Mouse (Mus musculus): Measurements from ENCODE around the gene Apol11b. TPM values are rescaled to one million over a fixed set of nuclear protein-coding genes. Genes with fewer than 3 reads are reported as not detected.
"Not testable (repeated sequence)": the region's sequence is repeated elsewhere in the genome, so short reads cannot be mapped to it uniquely, and the experiment has no call there.

The Apol11b gene
- not detected in 2 replicates for polyA plus RNA-seq (2016; fragmentation: Nextera tagmentation; extraction: Ambion mirVana)

- not testable (repeated sequence) for H3K4me3 ChIP-seq; DNase-seq (ENCODE audit: low spot score)
- WGBS, result 74% methylated on average over 2 of the region's 2 CpGs
Measured at GRCm38 (mm10) chr15:77643176-77643575, at the start of gene Apol11b. Apol11b (minus strand) TSS chr15:77643286.

DNA sequence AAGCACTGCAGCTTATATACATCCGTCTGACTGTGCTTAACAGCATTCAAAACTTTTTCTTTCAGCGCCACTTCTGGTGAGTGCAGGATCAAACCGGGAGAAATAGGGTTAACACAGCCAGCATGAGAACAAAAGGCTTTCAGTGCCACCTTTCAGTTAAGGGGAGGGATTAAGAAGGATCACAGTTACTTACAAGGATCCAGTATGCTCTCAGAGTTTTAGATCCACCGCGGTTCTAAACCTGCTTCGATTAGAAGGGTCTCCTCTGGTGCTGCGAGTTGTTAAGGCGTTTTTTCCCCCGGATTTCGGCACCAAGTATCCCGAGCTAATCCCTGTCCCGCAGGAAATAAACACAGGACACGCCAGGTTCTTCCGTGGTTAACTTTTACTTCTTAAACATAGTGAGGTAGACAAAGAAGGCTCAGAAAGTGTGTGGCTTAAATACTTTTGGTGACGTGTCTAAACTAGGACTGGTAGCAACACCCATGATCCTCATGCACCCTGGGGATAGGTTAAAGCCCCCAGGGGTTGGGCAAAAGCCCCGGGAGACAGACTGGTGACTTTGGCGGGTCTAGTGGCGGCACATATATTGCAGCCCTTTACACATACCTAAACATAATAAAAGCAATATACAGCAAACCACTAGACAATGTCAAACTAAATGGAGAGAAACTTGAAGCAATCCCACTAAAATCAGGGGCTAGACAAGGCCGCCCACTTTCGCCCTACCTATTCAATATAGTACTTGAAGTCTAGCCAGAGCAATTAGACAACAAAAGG, 48.6 kb upstream of the Apol11b start:
- Histone ChIP-seq H3K27ac (peak overlapping the region; percentile 79), H3K4me3 (peak overlapping the region; percentile 46)
- H3K27me3 ChIP-seq (ENCODE audit: low read depth, poor library complexity, severe bottlenecking); H3K9me3 ChIP-seq (replicated peaks); H3K4me1 ChIP-seq; H3K36me3 ChIP-seq: not testable (repeated sequence)
- peak; percentile 44 for DNase-seq (ENCODE audit: low spot score)
- 7% methylated on average over 20 of the region's 20 CpGs for WGBS

More at GRCm38 (mm10) chr15:77643176-77643575, at the start of gene Apol11b:
- H3K9me3 ChIP-seq (replicated peaks); H3K27me3 ChIP-seq (ENCODE audit: low read depth, poor library complexity, severe bottlenecking); H3K4me1 ChIP-seq; H3K27ac ChIP-seq; H3K36me3 ChIP-seq: not testable (repeated sequence)

DNA sequence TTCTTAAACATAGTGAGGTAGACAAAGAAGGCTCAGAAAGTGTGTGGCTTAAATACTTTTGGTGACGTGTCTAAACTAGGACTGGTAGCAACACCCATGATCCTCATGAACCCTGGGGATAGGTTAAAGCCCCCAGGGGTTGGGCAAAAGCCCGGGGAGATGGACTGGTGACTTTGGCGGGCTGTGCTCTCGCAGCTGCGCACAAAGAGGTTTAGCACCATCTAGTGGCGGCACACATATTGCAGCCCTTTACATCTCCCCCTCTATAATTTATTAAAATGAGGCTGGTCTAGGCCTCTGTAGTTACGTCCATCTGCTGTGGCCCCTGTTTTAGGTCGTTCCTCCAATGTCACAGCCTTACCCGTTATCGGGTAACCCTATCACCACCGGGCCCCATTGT, 40.9 kb upstream of the Apol11b start:
- H3K4me3 ChIP-seq, result not testable (repeated sequence)
- WGBS, result 19% methylated on average over 11 of the region's 11 CpGs

DNA sequence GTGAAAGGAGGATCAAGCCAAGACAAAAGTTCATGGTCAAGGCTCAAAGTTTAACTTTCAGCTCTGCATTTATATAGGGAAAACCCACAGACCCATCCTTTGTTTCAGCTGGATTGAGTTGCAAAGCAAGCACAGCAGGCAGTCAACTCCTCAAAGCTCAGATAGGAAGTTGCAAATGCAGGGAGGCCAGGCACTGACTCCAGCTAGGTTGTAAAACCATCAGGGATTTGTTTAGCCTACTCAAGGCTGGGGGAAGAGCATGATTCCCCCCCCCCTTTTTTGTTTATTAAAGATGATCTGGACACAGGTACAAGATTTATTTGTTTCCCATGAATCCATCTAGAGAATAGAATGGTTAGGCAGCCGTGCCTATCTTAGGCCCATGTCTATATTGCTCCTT, 31.0 kb upstream of the Apol11b start:
- not testable (repeated sequence) for H3K27ac ChIP-seq; DNase-seq (ENCODE audit: low spot score); H3K9me3 ChIP-seq (replicated peaks); H3K27me3 ChIP-seq (ENCODE audit: low read depth, poor library complexity, severe bottlenecking); H3K4me1 ChIP-seq; H3K4me3 ChIP-seq; H3K36me3 ChIP-seq
- 60% methylated on average over 1 of the region's 1 CpGs for WGBS

More for the DNA sequence above, 40.9 kb upstream of the Apol11b start:
- peak; percentile 51 for DNase-seq (ENCODE audit: low spot score)
- not testable (repeated sequence) for H3K27me3 ChIP-seq (ENCODE audit: low read depth, poor library complexity, severe bottlenecking); H3K9me3 ChIP-seq (replicated peaks); H3K4me1 ChIP-seq; H3K27ac ChIP-seq; H3K36me3 ChIP-seq

DNA sequence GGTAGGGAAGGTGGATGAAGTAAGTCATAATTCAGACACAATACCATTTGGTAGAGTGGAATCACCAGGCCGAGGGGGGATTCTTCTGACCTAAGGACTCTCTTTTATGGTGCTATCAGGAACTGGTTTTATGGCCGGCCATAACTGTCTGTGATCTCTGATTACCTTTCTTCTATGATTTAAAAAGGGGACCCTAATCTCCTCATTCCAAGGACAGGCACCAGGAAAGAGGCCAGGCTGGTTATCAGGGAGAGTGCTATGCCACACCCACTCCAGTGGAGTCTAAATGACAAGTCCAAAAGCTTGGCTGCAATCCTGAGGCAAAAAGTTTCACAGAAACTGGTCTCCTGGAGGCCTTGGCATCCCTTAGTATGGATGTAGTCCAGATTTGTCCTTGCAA, 18.8 kb upstream of the Apol11b start:
- not testable (repeated sequence) for H3K4me3 ChIP-seq; DNase-seq (ENCODE audit: low spot score); H3K36me3 ChIP-seq; H3K9me3 ChIP-seq (replicated peaks); H3K27me3 ChIP-seq (ENCODE audit: low read depth, poor library complexity, severe bottlenecking); H3K4me1 ChIP-seq; H3K27ac ChIP-seq
- WGBS, result 64% methylated on average over 2 of the region's 2 CpGs

GRCm38 (mm10) chr15:77659773-77660172, 16.7 kb upstream of the Apol11b start:
- not testable (repeated sequence) for H3K4me1 ChIP-seq; H3K27me3 ChIP-seq (ENCODE audit: low read depth, poor library complexity, severe bottlenecking); H3K4me3 ChIP-seq; H3K9me3 ChIP-seq (replicated peaks); DNase-seq (ENCODE audit: low spot score); H3K27ac ChIP-seq; H3K36me3 ChIP-seq
- 83% methylated on average over 1 of the region's 1 CpGs for WGBS

GRCm38 (mm10) chr15:77651143-77651542, 8.1 kb upstream of the Apol11b start:
- H3K9me3 ChIP-seq (replicated peaks); H3K4me1 ChIP-seq; H3K4me3 ChIP-seq; H3K27ac ChIP-seq; H3K36me3 ChIP-seq; H3K27me3 ChIP-seq (ENCODE audit: low read depth, poor library complexity, severe bottlenecking); DNase-seq (ENCODE audit: low spot score): not testable (repeated sequence)

DNA sequence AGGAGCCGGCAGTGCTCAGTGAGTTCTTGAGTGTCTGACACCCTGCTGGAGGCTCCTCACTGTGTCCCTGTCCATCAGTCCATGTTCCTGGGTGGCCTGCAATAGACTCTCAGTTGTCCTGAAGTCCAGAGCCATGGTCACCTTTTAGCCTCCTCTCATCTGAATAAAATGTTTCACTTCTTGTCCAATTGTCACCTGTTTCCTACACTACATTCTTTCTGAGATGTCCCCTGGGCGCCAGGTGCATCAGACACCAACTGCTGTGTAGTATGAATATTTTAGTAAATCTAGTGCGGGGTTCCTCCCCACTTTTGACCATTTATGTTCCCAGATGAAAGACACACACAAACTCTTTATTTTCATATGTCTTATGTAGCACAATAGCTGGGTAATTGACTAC, 13.3 kb downstream of the Apol11b start:
- WGBS, result 76% methylated on average over 3 of the region's 3 CpGs
- not testable (repeated sequence) for H3K27me3 ChIP-seq (ENCODE audit: low read depth, poor library complexity, severe bottlenecking); H3K27ac ChIP-seq; H3K36me3 ChIP-seq; DNase-seq (ENCODE audit: low spot score); H3K4me1 ChIP-seq; H3K9me3 ChIP-seq (replicated peaks); H3K4me3 ChIP-seq

- not testable (repeated sequence) for H3K27me3 ChIP-seq (ENCODE audit: low read depth, poor library complexity, severe bottlenecking); DNase-seq (ENCODE audit: low spot score); H3K36me3 ChIP-seq; H3K4me3 ChIP-seq; H3K9me3 ChIP-seq (replicated peaks); H3K4me1 ChIP-seq; H3K27ac ChIP-seq
- WGBS, result 63% methylated on average over 9 of the region's 9 CpGs
Measured at GRCm38 (mm10) chr15:77628647-77629046, 14.4 kb downstream of the Apol11b start.

GRCm38 (mm10) chr15:77626471-77626870, 16.6 kb downstream of the Apol11b start:
- not testable (repeated sequence) for DNase-seq (ENCODE audit: low spot score); H3K27me3 ChIP-seq (ENCODE audit: low read depth, poor library complexity, severe bottlenecking); H3K9me3 ChIP-seq (replicated peaks); H3K4me1 ChIP-seq; H3K4me3 ChIP-seq; H3K36me3 ChIP-seq; H3K27ac ChIP-seq
- 76% methylated on average over 4 of the region's 4 CpGs for WGBS

DNA sequence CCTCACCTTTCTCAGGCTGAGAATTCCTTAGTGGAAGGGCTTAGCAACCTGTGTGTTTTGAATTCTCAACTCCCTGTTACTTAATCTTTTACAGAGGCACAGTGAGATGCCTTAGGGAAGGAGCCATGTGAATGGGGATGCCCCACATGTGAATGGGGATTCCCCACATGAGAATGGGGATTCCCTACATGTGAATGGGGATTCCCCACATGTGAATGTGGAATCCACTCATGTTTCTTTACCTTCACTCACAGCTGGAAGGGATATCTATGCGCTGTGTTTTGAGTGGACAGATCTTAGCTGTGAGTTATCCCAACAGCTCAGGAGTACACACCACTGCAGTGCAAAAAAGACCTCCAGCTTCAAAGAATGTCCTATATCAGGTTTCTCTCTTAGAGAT, 18.4 kb downstream of the Apol11b start:
- no peaks in the 10 kb centered on the region for H3K27me3 ChIP-seq (ENCODE audit: low read depth, poor library complexity, severe bottlenecking)
- no peak overlapping the region for H3K27ac ChIP-seq
- DNase-seq (ENCODE audit: low spot score), result no peak
- H3K36me3 ChIP-seq, result no peaks in the 10 kb centered on the region
- WGBS, result 87% methylated on average over 1 of the region's 1 CpGs
- H3K4me1 ChIP-seq, result no peaks in the 10 kb centered on the region
- no peaks in the 10 kb centered on the region for H3K9me3 ChIP-seq (replicated peaks)
- no peak overlapping the region for H3K4me3 ChIP-seq

DNA sequence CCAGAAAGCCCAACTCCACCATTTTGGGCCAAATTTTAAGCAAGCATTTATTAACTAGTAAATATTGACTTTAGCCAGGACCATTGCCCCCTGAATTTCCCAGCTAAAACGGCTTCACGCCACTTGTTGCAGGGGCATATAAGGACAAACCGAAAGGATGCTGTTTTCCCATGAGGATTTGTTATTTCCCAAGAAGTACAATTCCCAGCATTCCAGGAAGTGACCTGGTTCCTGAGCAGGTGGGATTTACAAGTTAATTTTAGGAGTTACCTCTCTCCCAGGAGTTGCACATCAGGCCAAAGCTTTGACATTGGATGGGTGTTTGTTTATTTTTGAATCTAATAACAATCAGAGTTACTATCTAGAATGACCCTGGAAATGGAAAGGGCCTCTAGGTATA, 37.0 kb downstream of the Apol11b start:
- H3K4me3 ChIP-seq, result no peak overlapping the region
- 97% methylated on average over 3 of the region's 3 CpGs for WGBS
- H3K4me1 ChIP-seq, result no peaks in the 10 kb centered on the region
- H3K36me3 ChIP-seq, result no peaks in the 10 kb centered on the region
- DNase-seq (ENCODE audit: low spot score), result no peak
- H3K27ac ChIP-seq, result no peak overlapping the region
- no peaks in the 10 kb centered on the region for H3K27me3 ChIP-seq (ENCODE audit: low read depth, poor library complexity, severe bottlenecking)
- H3K9me3 ChIP-seq (replicated peaks), result no peaks in the 10 kb centered on the region

DNA sequence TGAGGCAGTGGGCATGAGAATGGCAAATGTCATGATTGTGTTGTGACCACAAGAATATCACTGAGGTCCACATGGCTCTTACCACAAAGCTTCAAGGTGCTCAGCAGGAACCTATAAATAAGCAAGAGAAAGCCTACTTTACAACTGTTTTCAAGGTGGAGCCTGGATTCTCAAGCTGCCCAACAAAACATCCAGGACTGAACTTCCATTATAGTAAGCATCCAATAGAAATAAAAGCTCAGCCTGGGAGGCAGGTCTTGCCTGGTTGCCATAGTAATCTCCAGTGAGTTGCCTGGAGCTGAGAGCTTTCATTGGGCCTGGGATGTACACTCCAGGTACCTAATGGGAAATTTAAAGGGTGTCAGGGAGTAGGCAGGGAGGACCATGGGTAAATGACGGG, 44.1 kb downstream of the Apol11b start, which contains the start of gene Gm36245:
Gm36245 (plus strand) TSS at position 301 of the 400 bp plus-strand sequence.
- Histone ChIP-seq H3K4me1 (no peaks in the 10 kb centered on the region), H3K9me3 (replicated peaks) (no peaks in the 10 kb centered on the region), H3K27ac (no peak within 1 kb of the TSS), H3K27me3 (ENCODE audit: low read depth, poor library complexity, severe bottlenecking) (no peaks in the 10 kb centered on the region), H3K4me3 (no peak within 1 kb of the TSS), H3K36me3 (no peaks in the 10 kb centered on the region)
- WGBS, result 82% methylated on average over 1 of the region's 1 CpGs
- DNase-seq (ENCODE audit: low spot score), result no peak

- Histone ChIP-seq H3K9me3 (replicated peaks) (no peaks in the 10 kb centered on the region), H3K27ac (no peak overlapping the region), H3K36me3 (no peaks in the 10 kb centered on the region), H3K27me3 (ENCODE audit: low read depth, poor library complexity, severe bottlenecking) (no peaks in the 10 kb centered on the region), H3K4me1 (no peaks in the 10 kb centered on the region), H3K4me3 (no peak overlapping the region)
- DNase-seq (ENCODE audit: low spot score), result no peak
- WGBS, result 64% methylated on average over 3 of the region's 3 CpGs
Measured at GRCm38 (mm10) chr15:77598429-77598828, 44.7 kb downstream of the Apol11b start.
